Mouse (Mus musculus) neural tube, embryonic 11.5 days (tissue): Measurements from ENCODE around the gene Jund. TPM values are rescaled to one million over a fixed set of nuclear protein-coding genes. Genes with fewer than 3 reads are reported as not detected.

Experiments
- ATAC-seq: fragments of 200-750 bp; cut with Nextera tagmentation; 2 replicates; pipeline ENCODE4 v1.8.0; 2017; ENCODE audit warnings: moderate number of reproducible peaks, mild to moderate bottlenecking, moderate TSS enrichment, moderate library complexity; ENCODE audit not compliant: insufficient read depth, low FRiP score, low TSS enrichment
- DNase-seq: peaks from one replicate; pipeline ENCODE4 v3.0.0-alpha.2; 2015; ENCODE audit warnings: low spot score
- H3K27ac ChIP-seq: fragments of 300-500 bp; sonication (generic); 2 replicates; pipeline ENCODE4 v1.5.1; 2014; ENCODE audit warnings: low read depth, mild to moderate bottlenecking, low read length
- H3K27me3 ChIP-seq: fragments of 300-500 bp; sonication (generic); 2 replicates; pipeline ENCODE4 v1.6.1; 2014; ENCODE audit warnings: mild to moderate bottlenecking, low read length, mixed read lengths; ENCODE audit not compliant: control insufficient read depth, insufficient read depth
- H3K36me3 ChIP-seq: fragments of 300-500 bp; sonication (generic); 2 replicates; pipeline ENCODE4 v1.6.1; 2014; ENCODE audit warnings: mild to moderate bottlenecking, low read length, moderate library complexity, mixed read lengths; ENCODE audit not compliant: control insufficient read depth, insufficient read depth
- H3K4me1 ChIP-seq: fragments of 300-500 bp; sonication (generic); 2 replicates; pipeline ENCODE4 v1.6.1; 2014; ENCODE audit warnings: low read length, mixed read lengths; ENCODE audit not compliant: control insufficient read depth, insufficient read depth
- H3K4me2 ChIP-seq: fragments of 300-500 bp; sonication (generic); 2 replicates; pipeline ENCODE4 v1.6.1; 2014; ENCODE audit warnings: low read depth, mild to moderate bottlenecking, moderate library complexity
- H3K4me3 ChIP-seq: fragments of 300-500 bp; sonication (generic); 2 replicates; pipeline ENCODE4 v1.5.1; 2014; ENCODE audit warnings: low read depth, low read length
- H3K9ac ChIP-seq: fragments of 300-500 bp; sonication (generic); 2 replicates; pipeline ENCODE4 v1.6.1; 2014; ENCODE audit warnings: mild to moderate bottlenecking, low read length
- H3K9me3 ChIP-seq: fragments of 300-500 bp; sonication (generic); 2 replicates; pipeline ENCODE4 v1.6.1; 2016; ENCODE audit warnings: low read length; ENCODE audit not compliant: control insufficient read depth
- WGBS: fragments of 180-500 bp; shearing (Covaris S2); extraction: QIAGEN DNeasy Blood & Tissue Kit; methylation state at CpG from one replicate; pipeline ENCODE4 v1.1.7; 2014; 5-methylcytosine and 5-hydroxymethylcytosine counted together
- polyA plus RNA-seq: library from polyadenylated mRNA; unstranded; fragments of >200 nt; fragmentation: Nextera tagmentation; extraction: Ambion mirVana; gene quantifications from 2 replicates; pipeline ENCODE4 v1.2.1, GENCODE M21; 2014

Jund gene
- polyA plus RNA-seq, 1 experiment from 2014 or later, result 167 TPM

- ATAC-seq (no peak), DNase-seq (no peak)
- Histone ChIP-seq H3K4me3 (peak overlapping the region; percentile 85), H3K27me3 (no peaks in the 10 kb centered on the region), H3K4me2 (peak overlapping the region; percentile 90), H3K9me3 (no peaks in the 10 kb centered on the region), H3K27ac (peak overlapping the region; percentile 96), H3K36me3 (peaks cover 3% of the 10 kb centered on the region; the same call in 1 of the 2 replicates), H3K9ac (peak overlapping the region; percentile 95), H3K4me1 (peaks cover 35% of the 10 kb centered on the region)
- 65% methylated on average over 2 of the region's 2 CpGs for WGBS
Observed at GRCm38 (mm10) chr8:70657739-70658138, 41.0 kb upstream of the Jund start.

- Histone ChIP-seq H3K27me3 (no peaks in the 10 kb centered on the region), H3K9me3 (no peaks in the 10 kb centered on the region), H3K27ac (peak overlapping the region; percentile 96), H3K36me3 (peaks cover 3% of the 10 kb centered on the region; the same call in 1 of the 2 replicates), H3K9ac (peak overlapping the region; percentile 95), H3K4me2 (peak overlapping the region; percentile 90), H3K4me1 (peaks cover 34% of the 10 kb centered on the region), H3K4me3 (peak overlapping the region; percentile 85)
- ATAC-seq (no peak; the same call in 1 of the 2 replicates), DNase-seq (peak; percentile 31)
- under 1% methylated on average over 31 of the region's 31 CpGs for WGBS
Observed at GRCm38 (mm10) chr8:70658897-70659603, 39.7 kb upstream of the Jund start.

GRCm38 (mm10) chr8:70659604-70660272, 39.0 kb upstream of the Jund start:
- Histone ChIP-seq H3K9me3 (no peaks in the 10 kb centered on the region), H3K9ac (peak overlapping the region; percentile 95), H3K27me3 (no peaks in the 10 kb centered on the region), H3K36me3 (no peaks in the 10 kb centered on the region), H3K27ac (peak overlapping the region; percentile 96), H3K4me2 (peak overlapping the region; percentile 90), H3K4me3 (peak overlapping the region; percentile 85), H3K4me1 (peaks cover 29% of the 10 kb centered on the region)
- WGBS, result 1% methylated on average over 43 of the region's 44 CpGs
- peak; percentile 79 for ATAC-seq
- peak; percentile 96 for DNase-seq

- Histone ChIP-seq H3K9ac (peak within 1 kb of the TSS; percentile 95), H3K4me3 (peak within 1 kb of the TSS; percentile 85), H3K4me1 (peaks cover 24% of the 10 kb centered on the region), H3K4me2 (peak within 1 kb of the TSS; percentile 90), H3K36me3 (no peaks in the 10 kb centered on the region), H3K27me3 (no peaks in the 10 kb centered on the region), H3K9me3 (no peaks in the 10 kb centered on the region), H3K27ac (peak within 1 kb of the TSS; percentile 96)
- DNase-seq (peak; percentile 47), ATAC-seq (peak; percentile 18; the same call in 1 of the 2 replicates)
- 4% methylated on average over 14 of the region's 14 CpGs for WGBS
Observed at GRCm38 (mm10) chr8:70660273-70660725, 38.5 kb upstream of the Jund start, which contains the start of gene Pgpep1. Gene Pgpep1, minus strand, starts transcription at chr8:70660388.

GRCm38 (mm10) chr8:70663691-70664090, 35.1 kb upstream of the Jund start:
- Histone ChIP-seq H3K9me3 (no peaks in the 10 kb centered on the region), H3K4me2 (no peak overlapping the region), H3K4me1 (peaks cover 9% of the 10 kb centered on the region), H3K27me3 (no peaks in the 10 kb centered on the region), H3K36me3 (no peaks in the 10 kb centered on the region), H3K4me3 (no peak overlapping the region), H3K27ac (no peak overlapping the region), H3K9ac (no peak overlapping the region)
- WGBS, result 51% methylated on average over 4 of the region's 4 CpGs
- DNase-seq (no peak), ATAC-seq (no peak)

- ATAC-seq (no peak), DNase-seq (no peak)
- Histone ChIP-seq H3K4me3 (no peak overlapping the region), H3K9ac (no peak overlapping the region), H3K27ac (no peak overlapping the region), H3K27me3 (no peaks in the 10 kb centered on the region), H3K36me3 (no peaks in the 10 kb centered on the region), H3K4me1 (peaks cover 6% of the 10 kb centered on the region), H3K4me2 (no peak overlapping the region), H3K9me3 (no peaks in the 10 kb centered on the region)
- WGBS, result 86% methylated on average over 3 of the region's 3 CpGs
Observed at GRCm38 (mm10) chr8:70664631-70665030, 34.1 kb upstream of the Jund start.

- DNase-seq, result no peak
Observed at GRCm38 (mm10) chr8:70665599-70665998, 33.1 kb upstream of the Jund start.

GRCm38 (mm10) chr8:70667071-70667470, 31.7 kb upstream of the Jund start:
- Histone ChIP-seq H3K9ac (no peak overlapping the region), H3K4me1 (no peaks in the 10 kb centered on the region), H3K4me2 (no peak overlapping the region), H3K27ac (no peak overlapping the region), H3K9me3 (no peaks in the 10 kb centered on the region), H3K27me3 (no peaks in the 10 kb centered on the region), H3K36me3 (no peaks in the 10 kb centered on the region), H3K4me3 (no peak overlapping the region)
- DNase-seq (no peak), ATAC-seq (no peak)
- WGBS, result 70% methylated on average over 5 of the region's 5 CpGs

More at GRCm38 (mm10) chr8:70665599-70665998, 33.1 kb upstream of the Jund start:
- no peaks in the 10 kb centered on the region for H3K36me3 ChIP-seq
- H3K4me2 ChIP-seq, result no peak overlapping the region
- H3K9ac ChIP-seq, result no peak overlapping the region
- H3K4me3 ChIP-seq, result no peak overlapping the region
- H3K27ac ChIP-seq, result no peak overlapping the region
- H3K9me3 ChIP-seq, result no peaks in the 10 kb centered on the region
- no peaks in the 10 kb centered on the region for H3K27me3 ChIP-seq
- no peak for ATAC-seq
- no peaks in the 10 kb centered on the region for H3K4me1 ChIP-seq
- 87% methylated on average over 2 of the region's 2 CpGs for WGBS
